Mouse (Mus musculus) liver, adult 2 months (tissue): ENCODE measurements around the gene Hap1. TPM values are rescaled to one million over a fixed set of nuclear protein-coding genes. Genes with fewer than 3 reads are reported as not detected.

Source experiments
- DNase-seq: peaks from one replicate; pipeline ENCODE4 v3.0.0-alpha.2; 2011; ENCODE audit warnings: low read depth, low spot score; ENCODE audit errors: extremely low read depth
- H3K27ac ChIP-seq: fragments of 200-500 bp; replicated peaks from 2 replicates; pipeline ENCODE4 v1.5.1; 2012; ENCODE audit warnings: low read depth, mild to moderate bottlenecking, control low read depth, inconsistent platforms, low read length; ENCODE audit not compliant: insufficient read depth
- H3K27me3 ChIP-seq: fragments of 200-500 bp; 2 replicates; pipeline ENCODE4 v1.6.1; 2012; ENCODE audit warnings: mild to moderate bottlenecking, moderate library complexity, low read length, inconsistent platforms; ENCODE audit not compliant: control insufficient read depth, insufficient read depth
- H3K36me3 ChIP-seq: fragments of 200-500 bp; 2 replicates; pipeline ENCODE4 v1.6.1; 2012; ENCODE audit warnings: low read length, inconsistent platforms; ENCODE audit not compliant: control insufficient read depth, insufficient read depth
- H3K4me1 ChIP-seq: fragments of 200-500 bp; 2 replicates; pipeline ENCODE4 v1.6.1; 2011; ENCODE audit warnings: low read length; ENCODE audit not compliant: control insufficient read depth, insufficient read depth
- H3K4me3 ChIP-seq: fragments of 200-500 bp; 2 replicates; pipeline ENCODE4 v1.5.1; 2011; ENCODE audit warnings: low read depth, mild to moderate bottlenecking, control low read depth, low read length, moderate library complexity; ENCODE audit not compliant: insufficient read depth
- H3K79me2 ChIP-seq: fragments of 200-500 bp; 2 replicates; pipeline ENCODE4 v1.6.1; 2012; ENCODE audit warnings: inconsistent platforms, mild to moderate bottlenecking, low read length, moderate library complexity; ENCODE audit not compliant: control insufficient read depth, insufficient read depth
- H3K9ac ChIP-seq: fragments of 200-500 bp; 2 replicates; pipeline ENCODE4 v1.6.1; 2012; ENCODE audit warnings: low read depth, mild to moderate bottlenecking, control low read depth, inconsistent platforms, low read length
- CTCF ChIP-seq: fragments of 200-500 bp; IDR thresholded peaks from 2 replicates; pipeline ENCODE4 v1.5.1; 2011; ENCODE audit warnings: low read depth, low read length, control low read depth
- POLR2A ChIP-seq: fragments of 200-500 bp; IDR thresholded peaks from 2 replicates; pipeline ENCODE4 v1.6.1; 2011; ENCODE audit warnings: low read length, control low read depth; ENCODE audit not compliant: insufficient read depth; ENCODE audit errors: extremely low read depth
- WGBS: fragments of 180-500 bp; shearing (Covaris S2); methylation state at CpG from one replicate; pipeline ENCODE4 v1.1.7; 2018; 5-methylcytosine and 5-hydroxymethylcytosine counted together
- polyA plus RNA-seq: library from polyadenylated mRNA; depleted of rRNA; stranded (reverse); fragments of >200 nt; gene quantifications from 2 replicates; pipeline ENCODE4 v1.2.3, GENCODE M21; 2012; rRNA removed
- total RNA-seq: library from RNA; depleted of rRNA; stranded (reverse); fragments of >200 nt; gene quantifications from 2 replicates; pipeline ENCODE4 v1.2.3, GENCODE M21; 2014; rRNA removed

Gene Hap1
- 0.65 and 1.3 TPM in 2 replicates for total RNA-seq
- 0.40 and 1.2 TPM in 2 replicates for polyA plus RNA-seq

GRCm38 (mm10) chr11:100355972-100356818 is at the start of gene Hap1:
TSS of gene Hap1 (minus strand) at chr11:100356128.
- no peaks in the 10 kb centered on the region for H3K36me3 ChIP-seq
- peak within 1 kb of the TSS; percentile 64 for H3K9ac ChIP-seq
- H3K27me3 ChIP-seq: 0 out of 2 replicates have a peak, but pooled peaks cover 3% of the 10 kb centered on the region
- TF ChIP-seq CTCF (no peak), POLR2A (0 out of 2 replicates have a peak, but pooled peaks have one; percentile 19)
- no peak within 1 kb of the TSS for H3K27ac ChIP-seq
- peak within 1 kb of the TSS; percentile 80 for H3K4me3 ChIP-seq
- no peaks in the 10 kb centered on the region for H3K79me2 ChIP-seq
- H3K4me1 ChIP-seq: peaks cover 2% of the 10 kb centered on the region
- peak; percentile 46 for DNase-seq
- 2% methylated on average over 49 of the region's 49 CpGs for WGBS

GRCm38 (mm10) chr11:100404456-100405074 is 48.6 kb upstream of the Hap1 start:
- TF ChIP-seq CTCF (no peak), POLR2A (no peak)
- no peak overlapping the region for H3K9ac ChIP-seq
- 92% methylated on average over 3 of the region's 3 CpGs for WGBS

GRCm38 (mm10) chr11:100403445-100404134 is 47.7 kb upstream of the Hap1 start:
- Histone ChIP-seq H3K4me3 (no peak overlapping the region), H3K79me2 (no peaks in the 10 kb centered on the region), H3K36me3 (no peaks in the 10 kb centered on the region), H3K9ac (no peak overlapping the region), H3K27ac (no peak overlapping the region), H3K4me1 (peaks cover 4% of the 10 kb centered on the region; the same call in 1 of the 2 replicates), H3K27me3 (no peaks in the 10 kb centered on the region)
- 69% methylated on average over 10 of the region's 10 CpGs for WGBS
- DNase-seq: no peak
- TF ChIP-seq CTCF: no peak
- TF ChIP-seq POLR2A: no peak

More at GRCm38 (mm10) chr11:100404456-100405074, 48.6 kb upstream of the Hap1 start:
- peaks cover 4% of the 10 kb centered on the region; the same call in 1 of the 2 replicates for H3K4me1 ChIP-seq
- no peaks in the 10 kb centered on the region for H3K36me3 ChIP-seq
- H3K79me2 ChIP-seq: no peaks in the 10 kb centered on the region
- DNase-seq: no peak
- H3K4me3 ChIP-seq: no peak overlapping the region
- H3K27ac ChIP-seq: no peak overlapping the region
- no peaks in the 10 kb centered on the region for H3K27me3 ChIP-seq

GRCm38 (mm10) chr11:100402682-100403081 is 46.8 kb upstream of the Hap1 start:
- H3K4me1 ChIP-seq: peaks cover 6% of the 10 kb centered on the region; the same call in 1 of the 2 replicates
- no peak for TF ChIP-seq POLR2A
- no peak for DNase-seq
- H3K27ac ChIP-seq: no peak overlapping the region
- no peak overlapping the region for H3K4me3 ChIP-seq
- H3K9ac ChIP-seq: no peak overlapping the region
- H3K36me3 ChIP-seq: no peaks in the 10 kb centered on the region
- H3K27me3 ChIP-seq: no peaks in the 10 kb centered on the region
- 75% methylated on average over 2 of the region's 2 CpGs for WGBS
- no peaks in the 10 kb centered on the region for H3K79me2 ChIP-seq

GRCm38 (mm10) chr11:100402240-100402639 is 46.3 kb upstream of the Hap1 start:
- H3K4me1 ChIP-seq: peaks cover 6% of the 10 kb centered on the region; the same call in 1 of the 2 replicates
- no peak overlapping the region for H3K9ac ChIP-seq
- no peak for TF ChIP-seq POLR2A
- no peak for TF ChIP-seq CTCF
- DNase-seq: no peak
- no peak overlapping the region for H3K4me3 ChIP-seq
- H3K27ac ChIP-seq: no peak overlapping the region
- 61% methylated on average over 6 of the region's 6 CpGs for WGBS
- no peaks in the 10 kb centered on the region for H3K36me3 ChIP-seq
- no peaks in the 10 kb centered on the region for H3K27me3 ChIP-seq
- H3K79me2 ChIP-seq: no peaks in the 10 kb centered on the region
